Mouse (Mus musculus) embryonic facial prominence, embryonic 11.5 days (tissue): ENCODE data around the gene Ppp4r2. TPM values are rescaled to one million over a fixed set of nuclear protein-coding genes. Genes with fewer than 3 reads are reported as not detected.

Source experiments
- ATAC-seq: fragments of 200-750 bp; cut with Nextera tagmentation; replicated peaks from 2 replicates; pipeline ENCODE4 v1.8.0; 2017; ENCODE audit warnings: low read depth; ENCODE audit not compliant: insufficient number of reproducible peaks, low FRiP score, low TSS enrichment
- DNase-seq: peaks from one replicate; pipeline ENCODE4 v3.0.0-alpha.2; 2015; ENCODE audit warnings: low spot score
- H3K27ac ChIP-seq: fragments of 300-500 bp; sonication (generic); replicated peaks from 2 replicates; pipeline ENCODE4 v1.5.1; 2014; ENCODE audit warnings: mild to moderate bottlenecking, low read depth, low read length, control low read depth
- H3K27me3 ChIP-seq: fragments of 300-500 bp; sonication (generic); 2 replicates; pipeline ENCODE4 v1.6.1; 2014; ENCODE audit warnings: mild to moderate bottlenecking, low read length, moderate library complexity, mixed read lengths; ENCODE audit not compliant: control insufficient read depth, insufficient read depth
- H3K36me3 ChIP-seq: fragments of 300-500 bp; sonication (generic); replicated peaks from 2 replicates; pipeline ENCODE4 v1.6.1; 2014; ENCODE audit warnings: low read depth, mild to moderate bottlenecking, low read length, moderate library complexity, mixed read lengths; ENCODE audit not compliant: control insufficient read depth, insufficient read depth
- H3K4me1 ChIP-seq: fragments of 300-500 bp; sonication (generic); 2 replicates; pipeline ENCODE4 v1.6.1; 2014; ENCODE audit warnings: low read length, mixed read lengths; ENCODE audit not compliant: control insufficient read depth, insufficient read depth
- H3K4me2 ChIP-seq: fragments of 300-500 bp; sonication (generic); 2 replicates; pipeline ENCODE4 v1.6.1; 2014; ENCODE audit warnings: low read depth, mild to moderate bottlenecking, control low read depth, low read length, moderate library complexity
- H3K4me3 ChIP-seq: fragments of 300-500 bp; sonication (generic); 2 replicates; pipeline ENCODE4 v1.5.1; 2014; ENCODE audit warnings: low read depth, low read length, control low read depth
- H3K9ac ChIP-seq: fragments of 300-500 bp; sonication (generic); replicated peaks from 2 replicates; pipeline ENCODE4 v1.6.1; 2014; ENCODE audit warnings: mild to moderate bottlenecking, control low read depth, low read length
- H3K9me3 ChIP-seq: fragments of 300-500 bp; sonication (generic); replicated peaks from 2 replicates; pipeline ENCODE4 v1.6.1; 2016; ENCODE audit warnings: mild to moderate bottlenecking, low read length, inconsistent platforms, mixed read lengths; ENCODE audit not compliant: control insufficient read depth
- WGBS: fragments of 180-500 bp; shearing (Covaris S2); extraction: QIAGEN DNeasy Blood & Tissue Kit; methylation state at CpG from one replicate; pipeline ENCODE4 v1.1.7; 2014; 5-methylcytosine and 5-hydroxymethylcytosine counted together
- polyA plus RNA-seq: library from polyadenylated mRNA; unstranded; fragments of >200 nt; fragmentation: Nextera tagmentation; extraction: Ambion mirVana; gene quantifications from 2 replicates; pipeline ENCODE4 v1.2.1, GENCODE M21; 2014

Gene Ppp4r2
- polyA plus RNA-seq, 1 experiment from 2014 or later = 33.1 TPM

- ATAC-seq = no peak
- H3K36me3 ChIP-seq = no peaks in the 10 kb centered on the region
- no peak overlapping the region for H3K4me2 ChIP-seq
- WGBS = 88% methylated on average over 2 of the region's 2 CpGs
- DNase-seq = no peak
- H3K9ac ChIP-seq = no peak overlapping the region
- H3K4me1 ChIP-seq = no peaks in the 10 kb centered on the region
- no peaks in the 10 kb centered on the region for H3K27me3 ChIP-seq
- no peak overlapping the region for H3K27ac ChIP-seq
- no peaks in the 10 kb centered on the region for H3K9me3 ChIP-seq
- no peak overlapping the region for H3K4me3 ChIP-seq
Observed at GRCm38 (mm10) chr6:100821367-100821766, 12.1 kb upstream of the Ppp4r2 start.

- ATAC-seq = no peak
- no peak overlapping the region for H3K27ac ChIP-seq
Observed at GRCm38 (mm10) chr6:100823356-100823755, 10.1 kb upstream of the Ppp4r2 start.

DNA sequence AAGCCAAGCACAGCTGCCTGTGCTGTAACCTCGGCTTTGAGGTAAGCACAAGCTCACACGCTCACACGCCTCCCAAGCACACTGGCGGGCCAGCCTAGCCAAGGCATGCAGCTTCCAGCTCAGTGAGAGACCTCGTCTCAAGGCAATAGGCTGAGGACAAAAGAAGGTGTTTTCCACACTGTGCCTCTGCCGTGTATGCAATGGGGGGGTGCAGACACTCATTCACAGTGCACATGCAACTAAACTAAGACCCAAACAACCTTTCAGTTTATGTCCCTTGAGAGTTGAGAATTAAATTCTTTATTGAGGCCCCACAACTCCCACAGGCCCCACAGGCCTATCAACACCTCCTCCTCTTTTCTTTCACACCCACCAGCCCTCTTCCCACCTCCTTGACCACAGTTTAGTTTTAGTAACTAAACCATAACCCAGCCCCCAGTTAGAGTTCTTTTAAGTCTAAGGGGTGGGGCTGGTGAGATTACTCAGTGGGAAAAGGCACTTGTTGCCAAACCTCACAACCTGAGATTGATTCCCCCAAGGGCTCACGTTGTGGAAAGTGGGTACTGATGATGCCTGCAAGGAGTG, 8.9 kb upstream of the Ppp4r2 start:
- Histone ChIP-seq H3K9ac (no peak overlapping the region), H3K9me3 (no peaks in the 10 kb centered on the region), H3K4me1 (no peaks in the 10 kb centered on the region), H3K4me2 (no peak overlapping the region), H3K36me3 (no peaks in the 10 kb centered on the region), H3K4me3 (no peak overlapping the region), H3K27ac (no peak overlapping the region), H3K27me3 (no peaks in the 10 kb centered on the region)
- ATAC-seq = no peak
- no peak for DNase-seq
- 65% methylated on average over 7 of the region's 7 CpGs for WGBS

More at GRCm38 (mm10) chr6:100823356-100823755, 10.1 kb upstream of the Ppp4r2 start:
- Histone ChIP-seq H3K36me3 (no peaks in the 10 kb centered on the region), H3K9ac (no peak overlapping the region), H3K4me2 (no peak overlapping the region), H3K27me3 (no peaks in the 10 kb centered on the region), H3K4me1 (no peaks in the 10 kb centered on the region), H3K4me3 (no peak overlapping the region), H3K9me3 (no peaks in the 10 kb centered on the region)
- peak; percentile 49 for DNase-seq
- 59% methylated on average over 1 of the region's 1 CpGs for WGBS

DNA sequence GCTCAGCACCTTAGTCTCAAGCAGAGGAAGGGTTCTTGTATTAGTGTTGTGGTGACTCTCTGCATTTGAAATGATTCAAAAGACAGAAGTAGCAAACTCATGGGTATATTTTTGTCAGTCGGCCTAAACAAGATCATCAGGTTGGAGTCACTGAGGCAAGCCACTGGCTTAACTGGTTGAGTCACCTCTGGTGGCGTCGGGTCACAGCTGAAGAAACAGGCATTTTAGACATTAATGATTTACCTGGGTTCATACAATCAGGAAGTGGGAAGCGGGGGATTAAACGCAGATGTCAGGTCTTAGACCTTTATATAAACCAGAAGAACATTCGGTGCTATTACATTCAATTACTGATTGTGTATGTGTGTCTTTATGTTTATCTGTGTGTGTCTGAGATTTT, 7.4 kb upstream of the Ppp4r2 start:
- Histone ChIP-seq H3K27ac (no peak overlapping the region), H3K9me3 (no peaks in the 10 kb centered on the region), H3K4me1 (no peaks in the 10 kb centered on the region), H3K4me3 (no peak overlapping the region), H3K4me2 (no peak overlapping the region), H3K27me3 (no peaks in the 10 kb centered on the region), H3K9ac (no peak overlapping the region), H3K36me3 (no peaks in the 10 kb centered on the region)
- ATAC-seq = no peak
- 77% methylated on average over 6 of the region's 6 CpGs for WGBS
- no peak for DNase-seq

- ATAC-seq (no peak), DNase-seq (no peak)
- H3K9me3 ChIP-seq = no peaks in the 10 kb centered on the region
- H3K27ac ChIP-seq = no peak overlapping the region
- no peak overlapping the region for H3K4me2 ChIP-seq
- WGBS = 93% methylated on average over 7 of the region's 7 CpGs
- no peak overlapping the region for H3K4me3 ChIP-seq
- H3K4me1 ChIP-seq = no peaks in the 10 kb centered on the region
- H3K9ac ChIP-seq = no peak overlapping the region
- H3K27me3 ChIP-seq = no peaks in the 10 kb centered on the region
- no peaks in the 10 kb centered on the region for H3K36me3 ChIP-seq
Observed at GRCm38 (mm10) chr6:100828565-100828964, 4.9 kb upstream of the Ppp4r2 start.

- no peaks in the 10 kb centered on the region for H3K4me1 ChIP-seq
- no peaks in the 10 kb centered on the region for H3K36me3 ChIP-seq
- DNase-seq (no peak), ATAC-seq (no peak)
- no peak overlapping the region for H3K4me3 ChIP-seq
- no peaks in the 10 kb centered on the region for H3K27me3 ChIP-seq
- no peaks in the 10 kb centered on the region for H3K9me3 ChIP-seq
- H3K4me2 ChIP-seq = no peak overlapping the region
- no peak overlapping the region for H3K9ac ChIP-seq
- 82% methylated on average over 5 of the region's 5 CpGs for WGBS
- no peak overlapping the region for H3K27ac ChIP-seq
Observed at GRCm38 (mm10) chr6:100829770-100830169, 3.7 kb upstream of the Ppp4r2 start.

DNA sequence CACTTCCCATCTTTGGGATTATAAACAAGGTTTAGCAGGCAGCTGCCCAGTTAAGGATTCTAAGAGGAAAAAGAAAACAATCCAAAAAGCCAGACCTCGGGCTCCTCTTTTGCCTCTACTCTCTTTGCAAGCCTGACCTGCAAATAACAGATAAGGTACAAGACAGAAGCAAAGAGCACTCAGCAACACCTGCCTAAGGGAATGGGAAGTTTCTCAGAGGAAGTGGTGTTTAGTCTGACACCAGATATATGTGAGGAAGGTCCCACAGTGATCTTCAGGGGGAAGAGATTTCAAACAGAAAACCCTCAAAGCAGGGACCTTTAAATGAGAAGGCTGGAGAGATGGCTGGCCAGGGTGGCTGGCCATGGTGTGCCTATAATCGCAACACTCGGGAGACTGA, 2.2 kb upstream of the Ppp4r2 start:
- Histone ChIP-seq H3K9me3 (no peaks in the 10 kb centered on the region), H3K36me3 (peaks cover 3% of the 10 kb centered on the region; the same call in 1 of the 2 replicates), H3K27me3 (no peaks in the 10 kb centered on the region), H3K27ac (no peak overlapping the region), H3K4me3 (no peak overlapping the region), H3K9ac (no peak overlapping the region), H3K4me2 (no peak overlapping the region), H3K4me1 (no peaks in the 10 kb centered on the region)
- WGBS = 84% methylated on average over 3 of the region's 3 CpGs
- ATAC-seq (no peak), DNase-seq (no peak)

GRCm38 (mm10) chr6:100831751-100832150, 1.7 kb upstream of the Ppp4r2 start:
- Histone ChIP-seq H3K9ac (no peak overlapping the region), H3K36me3 (peaks cover 5% of the 10 kb centered on the region; the same call in 1 of the 2 replicates), H3K9me3 (no peaks in the 10 kb centered on the region), H3K4me1 (no peaks in the 10 kb centered on the region), H3K4me3 (no peak overlapping the region), H3K27ac (no peak overlapping the region), H3K4me2 (no peak overlapping the region), H3K27me3 (no peaks in the 10 kb centered on the region)
- 87% methylated on average over 6 of the region's 6 CpGs for WGBS
- ATAC-seq = no peak
- no peak for DNase-seq
